Mouse (Mus musculus): ENCODE measurements around the gene Emid1. TPM values are rescaled to one million over a fixed set of nuclear protein-coding genes. Genes with fewer than 3 reads are reported as not detected.

Gene Emid1
- total and polyA plus RNA-seq, 3 experiments, result 0.10 to 0.15 TPM; not detected in 1

DNA sequence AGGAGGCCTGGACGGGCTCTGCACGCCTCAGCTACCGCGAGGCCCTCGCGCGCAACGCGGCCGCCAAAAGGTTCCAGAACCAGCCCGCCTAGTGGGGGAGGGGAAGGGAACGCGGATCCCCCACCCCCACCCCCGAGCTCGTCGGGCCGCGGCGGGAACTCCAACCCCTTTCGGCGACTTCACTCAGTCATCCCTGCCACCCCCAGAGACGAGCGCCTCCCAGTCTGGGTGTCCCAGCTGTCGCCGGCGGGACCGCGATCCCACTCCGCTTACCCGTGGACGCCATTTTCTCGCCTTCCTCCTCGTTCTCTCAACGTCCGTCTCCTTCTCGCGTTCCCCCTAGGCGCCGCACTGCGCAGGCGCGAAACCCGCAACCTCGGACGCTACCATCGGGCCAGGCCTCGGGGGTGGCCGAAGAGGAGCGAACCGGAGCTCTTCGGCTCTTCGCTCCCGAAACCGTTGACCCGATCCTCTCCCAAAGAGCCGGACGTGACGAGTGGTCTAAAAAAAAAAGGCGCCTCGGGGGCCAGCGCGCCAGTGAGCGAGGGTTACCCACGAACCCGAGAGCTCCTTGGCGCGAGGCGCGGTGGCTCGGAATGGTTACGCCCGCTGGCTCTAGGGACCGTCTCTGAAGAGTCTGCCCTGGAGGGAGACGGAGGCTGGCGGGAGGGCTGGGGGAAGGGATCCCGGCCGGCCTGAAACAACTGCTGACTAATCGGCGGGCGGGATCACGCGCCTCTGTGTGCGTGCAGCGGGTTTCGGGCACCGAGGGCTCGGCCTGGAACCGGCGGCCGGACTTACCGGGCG lies 53.1 kb downstream of the Emid1 start, which contains the start of the genes Rhbdd3 and Ewsr1 (continued):
- TF ChIP-seq KAT2A (conservative IDR thresholded peaks at IDR 0.05; ENCODE audit: low read depth, low read length), result no peak; the same call in 1 of the 2 replicates
- no peak; the same call in 1 of the 2 replicates for TF ChIP-seq POLR2AphosphoS2 (IDR thresholded peaks at IDR 0.05; ENCODE audit: low read length)
- TF ChIP-seq JUND (IDR thresholded peaks at IDR 0.05; ENCODE audit: low read depth, low read length), result no peak
- TF ChIP-seq CHD1 (IDR thresholded peaks at IDR 0.05; ENCODE audit: low read depth, low read length), result peak; percentile 99

DNA sequence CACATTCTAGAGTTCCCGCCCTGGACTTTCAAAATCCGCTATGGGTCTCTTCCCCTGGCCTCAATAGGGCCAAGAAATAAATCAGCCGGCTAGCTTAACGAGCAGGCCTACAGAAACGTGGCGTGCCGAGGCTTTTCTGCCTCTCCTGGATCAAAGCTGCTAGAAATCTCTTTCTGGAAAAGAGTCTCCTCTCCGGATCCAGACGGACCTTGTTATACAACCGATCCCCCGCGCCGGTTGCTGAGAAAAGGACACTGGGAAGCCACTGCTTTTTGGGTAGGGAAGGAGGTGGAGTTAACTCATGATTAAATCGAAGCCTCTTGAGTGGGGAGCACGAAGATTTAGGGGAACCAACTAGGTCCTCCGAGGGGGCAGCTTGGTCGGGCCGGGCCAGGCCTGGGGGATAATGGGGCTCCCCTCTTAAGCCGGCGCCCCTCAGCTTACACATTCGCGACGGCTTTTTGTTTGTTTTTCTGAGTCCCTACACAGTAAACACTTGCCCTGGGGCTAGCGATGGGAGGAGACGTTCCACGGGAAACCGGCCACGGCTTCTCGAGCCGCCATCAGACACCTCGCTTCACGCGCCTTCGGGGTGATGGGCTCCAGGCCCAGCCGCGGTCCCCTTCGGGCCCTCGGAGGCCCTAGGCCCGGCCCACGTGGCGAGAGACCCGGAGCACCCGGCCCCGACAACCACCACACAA lies 53.9 kb downstream of the Emid1 start:
- peak overlapping the region; percentile 97 for H3K27ac ChIP-seq (ENCODE audit: control insufficient read depth, low read depth, low read length)
- peak; percentile 90 for DNase-seq (ENCODE audit: low read depth, low spot score)
- H3K36me3 ChIP-seq (ENCODE audit: control insufficient read depth in 1 of 2, insufficient read depth in 2 of 2, low read length in 2 of 2), result peaks cover 21 to 63% of the 10 kb centered on the region in 2 experiments
- no peak for TF ChIP-seq MAFK (IDR thresholded peaks at IDR 0.05; ENCODE audit: borderline replicate concordance, low read depth, low read length)
- no peak for TF ChIP-seq RCOR1 (IDR thresholded peaks at IDR 0.05; ENCODE audit: low read depth, low read length)
- TF ChIP-seq MAX (IDR thresholded peaks at IDR 0.05; ENCODE audit: low read length), result no peak; the same call in 1 of the 2 replicates
- TF ChIP-seq CHD2 (IDR thresholded peaks at IDR 0.05; ENCODE audit: low read length), result no peak
- no peak for TF ChIP-seq GABPA (IDR thresholded peaks at IDR 0.05; ENCODE audit: low read depth, low read length)
- TF ChIP-seq EP300 (IDR thresholded peaks at IDR 0.05; ENCODE audit: low read depth in 1 of 2, low read length in 2 of 2), result no peak
- TF ChIP-seq GATA1 (IDR thresholded peaks at IDR 0.05; ENCODE audit: low read depth, low read length), result no peak
- no peak; the same call in 1 of the 2 replicates for TF ChIP-seq SIN3A (IDR thresholded peaks at IDR 0.05; ENCODE audit: low read length)
- TF ChIP-seq E2F4 (IDR thresholded peaks at IDR 0.05; ENCODE audit: borderline replicate concordance, low read depth, low read length), result no peak
- TF ChIP-seq POLR2AphosphoS2 (IDR thresholded peaks at IDR 0.05; ENCODE audit: low read length), result peak; percentile 59; the same call in 1 of the 2 replicates
- TF ChIP-seq USF2 (IDR thresholded peaks at IDR 0.05; ENCODE audit: borderline replicate concordance in 1 of 2, insufficient read depth in 1 of 2, low read depth in 1 of 2, low read length in 2 of 2), result no peak
- no peak for TF ChIP-seq NRF1 (IDR thresholded peaks at IDR 0.05; ENCODE audit: insufficient read depth, low read depth, low read length, poor library complexity, severe bottlenecking)
- TF ChIP-seq MXI1 (IDR thresholded peaks at IDR 0.05; ENCODE audit: low read depth, low read length), result no peak; the same call in 1 of the 2 replicates
- TF ChIP-seq CTCF (IDR thresholded peaks at IDR 0.05 in 2 of 3, conservative IDR thresholded peaks at IDR 0.05 in 1 of 3; ENCODE audit: control insufficient read depth in 1 of 3, insufficient read depth in 1 of 3, low read depth in 2 of 3, low read length in 3 of 3, poor library complexity in 1 of 3, severe bottlenecking in 1 of 3), result no peak
- no peak for TF ChIP-seq JUND (IDR thresholded peaks at IDR 0.05; ENCODE audit: low read depth, low read length)
- peak; percentile 24; the same call in 1 of the 2 replicates for TF ChIP-seq CHD1 (IDR thresholded peaks at IDR 0.05; ENCODE audit: low read depth, low read length)
- TF ChIP-seq ZMIZ1 (IDR thresholded peaks at IDR 0.05; ENCODE audit: low read depth, low read length), result peak; percentile 84
- no peak for TF ChIP-seq ZC3H11A (IDR thresholded peaks at IDR 0.05; ENCODE audit: low read depth, low read length)
- TF ChIP-seq NELFE (IDR thresholded peaks at IDR 0.05; ENCODE audit: low read depth, low read length), result peak; percentile 74
- TF ChIP-seq POLR2AphosphoS5 (IDR thresholded peaks at IDR 0.05; ENCODE audit: borderline replicate concordance, low read depth, low read length), result no peak
- TF ChIP-seq HCFC1 (IDR thresholded peaks at IDR 0.05; ENCODE audit: low read depth, low read length), result no peak; the same call in 1 of the 2 replicates
- no peak for TF ChIP-seq ETS1 (IDR thresholded peaks at IDR 0.05; ENCODE audit: low read depth, low read length)
- no peak for TF ChIP-seq ELF1 (IDR thresholded peaks at IDR 0.05; ENCODE audit: low read depth, low read length)
- no peak for TF ChIP-seq ZKSCAN1 (IDR thresholded peaks at IDR 0.05; ENCODE audit: low read depth, low read length)
- TF ChIP-seq ZNF384 (IDR thresholded peaks at IDR 0.05; ENCODE audit: low read depth, low read length), result no peak
- peak; percentile 46; the same call in 1 of the 2 replicates for TF ChIP-seq MYC (IDR thresholded peaks at IDR 0.05; ENCODE audit: low read depth, low read length)
- no peak for TF ChIP-seq TAL1 (IDR thresholded peaks at IDR 0.05; ENCODE audit: low read length)
- no peak for TF ChIP-seq SMC3 (IDR thresholded peaks at IDR 0.05; ENCODE audit: low read depth, low read length)
- no peak for TF ChIP-seq BHLHE40 (IDR thresholded peaks at IDR 0.05; ENCODE audit: borderline replicate concordance, low read depth, low read length)
- TF ChIP-seq MYB (IDR thresholded peaks at IDR 0.05; ENCODE audit: low read depth, low read length), result no peak
- peak; percentile 91 for TF ChIP-seq TBP (IDR thresholded peaks at IDR 0.05; ENCODE audit: low read depth, low read length)

More for the DNA sequence above, 53.9 kb downstream of the Emid1 start:
- Histone ChIP-seq H3K27me3 (ENCODE audit: control insufficient read depth in 1 of 2, insufficient read depth in 2 of 2, low read length in 2 of 2) (no peaks in the 10 kb centered on the region), H3K9ac (ENCODE audit: control insufficient read depth, low read depth, low read length, poor library complexity, severe bottlenecking) (peak overlapping the region; percentile 99), H3K79me2 (ENCODE audit: control insufficient read depth, insufficient read depth, low read length, poor library complexity) (peaks cover 81% of the 10 kb centered on the region), H3K4me3 (ENCODE audit: control insufficient read depth in 1 of 2, insufficient read depth in 1 of 2, low read depth in 2 of 2, low read length in 2 of 2) (peak overlapping the region; percentile 90 to 94), H3K9me3 (replicated peaks; ENCODE audit: insufficient read depth, low read length) (no peaks in the 10 kb centered on the region), H3K4me1 (ENCODE audit: control insufficient read depth in 1 of 2, insufficient read depth in 2 of 2, low read length in 2 of 2) (peaks cover 21 to 37% of the 10 kb centered on the region in 2 experiments)
